Mouse (Mus musculus) heart, embryonic 14.5 days (tissue): Measurements from ENCODE around the gene Clec9a. TPM values are rescaled to one million over a fixed set of nuclear protein-coding genes. Genes with fewer than 3 reads are reported as not detected.
A peak's percentile ranks its signal among the peaks of the same experiment; 100 is the strongest.

ENCODE experiments used
- ATAC-seq: fragments of 200-750 bp; cut with Nextera tagmentation; 2 replicates; pipeline ENCODE4 v1.8.0; 2017; ENCODE audit warnings: low read depth, moderate TSS enrichment; ENCODE audit not compliant: insufficient number of reproducible peaks, insufficient read depth, low FRiP score
- H3K27ac ChIP-seq, 2 experiments: fragments of 200-500 bp in 1 of 2; fragments of 300-500 bp in 1 of 2; sonication (generic) in 1 of 2; replicated peaks in 1 of 2; 2 replicates each; pipeline ENCODE4 v1.5.1; 2012 to 2014; ENCODE audit warnings: low read depth in 2 of 2, low read length in 2 of 2, control low read depth in 1 of 2, mild to moderate bottlenecking in 1 of 2, mixed read lengths in 1 of 2; ENCODE audit not compliant: control insufficient read depth in 1 of 2, insufficient read depth in 1 of 2
- H3K27me3 ChIP-seq: fragments of 300-500 bp; sonication (generic); 2 replicates; pipeline ENCODE4 v1.6.1; 2014; ENCODE audit warnings: mild to moderate bottlenecking, low read length, control low read depth; ENCODE audit not compliant: control insufficient read depth, insufficient read depth
- H3K36me3 ChIP-seq: fragments of 300-500 bp; sonication (generic); 2 replicates; pipeline ENCODE4 v1.6.1; 2014; ENCODE audit warnings: mild to moderate bottlenecking, control low read depth, low read length, mixed read lengths; ENCODE audit not compliant: control insufficient read depth, insufficient read depth
- H3K4me1 ChIP-seq, 2 experiments: fragments of 200-500 bp in 1 of 2; fragments of 300-500 bp in 1 of 2; sonication (generic) in 1 of 2; 2 replicates each; pipeline ENCODE4 v1.6.1; 2012 to 2014; ENCODE audit warnings: low read length in 2 of 2, control low read depth in 1 of 2, mixed read lengths in 1 of 2; ENCODE audit not compliant: control insufficient read depth in 2 of 2, insufficient read depth in 2 of 2
- H3K4me2 ChIP-seq: fragments of 300-500 bp; sonication (generic); 2 replicates; pipeline ENCODE4 v1.6.1; 2014; ENCODE audit warnings: mild to moderate bottlenecking, low read length
- H3K4me3 ChIP-seq, 2 experiments: fragments of 200-500 bp in 1 of 2; fragments of 300-500 bp in 1 of 2; sonication (generic) in 1 of 2; 2 replicates each; pipeline ENCODE4 v1.5.1; 2012 to 2014; ENCODE audit warnings: low read length in 2 of 2, mild to moderate bottlenecking in 2 of 2, control low read depth in 1 of 2, low read depth in 1 of 2, moderate library complexity in 1 of 2; ENCODE audit not compliant: control insufficient read depth in 1 of 2, insufficient read depth in 1 of 2
- H3K9ac ChIP-seq: fragments of 300-500 bp; sonication (generic); 2 replicates; pipeline ENCODE4 v1.6.1; 2014; ENCODE audit warnings: mild to moderate bottlenecking, low read length
- H3K9me3 ChIP-seq: fragments of 300-500 bp; sonication (generic); 2 replicates; pipeline ENCODE4 v1.6.1; 2016; ENCODE audit warnings: low read length, control low read depth; ENCODE audit not compliant: control insufficient read depth
- WGBS: fragments of 180-500 bp; shearing (Covaris S2); extraction: QIAGEN DNeasy Blood & Tissue Kit; methylation state at CpG from one replicate; pipeline ENCODE4 v1.1.7; 2014; 5-methylcytosine and 5-hydroxymethylcytosine counted together
- polyA plus RNA-seq: library from polyadenylated mRNA; unstranded; fragments of >200 nt; fragmentation: Nextera tagmentation; extraction: Ambion mirVana; gene quantifications from 2 replicates; pipeline ENCODE4 v1.2.1, GENCODE M21; 2014

Clec9a gene
- 0.42 and 0.58 TPM in 2 replicates for polyA plus RNA-seq

DNA sequence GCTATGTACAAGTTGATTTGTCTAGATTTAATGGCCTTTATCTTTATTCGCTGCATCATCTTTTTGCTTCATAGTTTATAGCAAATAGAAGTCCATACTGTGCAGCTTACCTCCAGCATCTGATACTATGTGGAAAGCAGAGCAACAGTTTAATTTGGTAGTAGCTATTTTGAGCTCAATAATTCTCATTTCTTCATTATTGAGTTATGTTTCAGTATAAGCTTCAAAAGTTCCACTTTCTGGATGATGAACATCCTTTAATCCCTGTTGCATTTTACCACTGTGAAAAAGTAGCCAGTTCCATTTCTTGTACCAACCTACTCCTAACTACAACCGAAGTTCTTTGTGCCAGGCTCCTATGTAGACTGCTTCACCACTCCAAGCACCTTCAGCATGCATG lies at the start of gene Clec9a:
Clec9a (plus strand) TSS at position 301 of the 400 bp plus-strand sequence.
- no peak within 1 kb of the TSS for H3K4me3 ChIP-seq
- no peak for ATAC-seq
- no peak within 1 kb of the TSS for H3K9ac ChIP-seq
- no peak within 1 kb of the TSS for H3K4me2 ChIP-seq
- H3K36me3 ChIP-seq = no peaks in the 10 kb centered on the region
- no peaks in the 10 kb centered on the region for H3K9me3 ChIP-seq
- WGBS = 74% methylated on average over 2 of the region's 2 CpGs
- 0 out of 4 replicates have a peak within 1 kb of the TSS, but pooled peaks of 1 of the 2 experiments have one; percentile 48 for H3K27ac ChIP-seq
- H3K27me3 ChIP-seq = no peaks in the 10 kb centered on the region
- no peaks in the 10 kb centered on the region for H3K4me1 ChIP-seq

DNA sequence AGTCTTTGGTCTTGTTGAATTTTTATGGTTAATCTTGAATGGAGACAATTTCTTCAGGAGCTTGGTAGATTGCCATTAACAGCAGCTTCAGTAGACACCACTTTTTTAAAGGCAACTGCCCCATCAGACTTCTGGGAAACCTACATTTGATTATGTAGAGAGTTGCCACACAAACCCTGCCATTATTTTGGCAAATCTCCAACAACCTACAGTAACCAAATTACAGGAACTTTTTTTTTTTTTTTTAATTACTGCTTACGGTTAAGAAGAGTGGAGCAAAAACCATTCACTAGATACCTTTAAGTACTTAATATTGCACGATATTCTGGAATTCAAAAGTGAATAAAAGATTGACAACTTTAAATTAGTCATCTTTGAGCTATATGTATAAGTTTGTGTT lies 49.1 kb upstream of the Clec9a start:
- Histone ChIP-seq H3K9me3 (no peaks in the 10 kb centered on the region), H3K36me3 (no peaks in the 10 kb centered on the region), H3K27ac (no peak overlapping the region), H3K4me3 (no peak overlapping the region), H3K27me3 (no peaks in the 10 kb centered on the region), H3K4me1 (no peaks in the 10 kb centered on the region), H3K9ac (no peak overlapping the region), H3K4me2 (no peak overlapping the region)
- WGBS = 78% methylated on average over 2 of the region's 2 CpGs
- no peak for ATAC-seq

DNA sequence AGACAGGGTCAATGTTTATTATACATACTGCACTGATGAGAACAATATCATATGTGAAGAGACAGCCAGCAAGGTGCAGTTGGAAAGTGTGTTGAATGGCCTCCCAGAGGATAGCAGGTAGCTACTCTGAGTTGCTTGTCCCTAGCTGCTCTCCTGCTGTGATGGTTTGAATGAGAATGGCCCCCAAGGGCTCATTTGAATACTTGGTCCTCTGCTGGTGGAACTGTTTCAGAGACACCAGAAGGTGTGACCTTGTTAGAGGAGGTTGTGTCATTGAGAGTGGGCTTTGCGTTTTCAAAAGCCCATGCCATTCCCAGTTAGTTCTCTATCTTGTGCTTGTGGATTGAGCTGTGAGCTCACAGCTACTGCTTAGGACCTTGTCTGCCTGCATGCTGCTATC lies 44.7 kb upstream of the Clec9a start:
- 17% methylated on average over 1 of the region's 1 CpGs for WGBS
- no peak for ATAC-seq

DNA sequence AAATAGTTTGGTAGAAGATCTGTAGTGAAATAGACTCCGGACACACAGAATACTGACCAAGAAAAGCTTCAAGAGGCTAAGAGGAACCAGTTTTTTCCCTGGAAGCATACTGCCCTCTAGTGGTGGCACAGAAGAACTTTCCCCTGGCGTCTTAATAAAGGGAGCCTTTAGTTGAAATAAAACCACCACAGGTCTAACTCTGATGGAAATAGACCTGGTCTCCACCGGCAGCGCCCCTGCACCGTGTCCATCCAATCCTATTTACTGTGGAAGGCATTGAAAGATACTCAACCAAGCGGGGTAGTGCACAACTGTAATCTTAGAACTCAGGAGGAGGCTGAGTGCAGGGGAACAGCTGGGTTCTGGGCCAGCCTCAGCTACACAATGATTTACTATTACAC lies 42.7 kb upstream of the Clec9a start:
- Histone ChIP-seq H3K9me3 (no peaks in the 10 kb centered on the region), H3K27me3 (no peaks in the 10 kb centered on the region), H3K27ac (no peak overlapping the region), H3K4me2 (no peak overlapping the region), H3K36me3 (no peaks in the 10 kb centered on the region), H3K4me3 (no peak overlapping the region), H3K4me1 (no peaks in the 10 kb centered on the region), H3K9ac (no peak overlapping the region)
- WGBS = 19% methylated on average over 6 of the region's 6 CpGs
- ATAC-seq = no peak

More for the DNA sequence above, 44.7 kb upstream of the Clec9a start:
- Histone ChIP-seq H3K4me3 (no peak overlapping the region), H3K27ac (no peak overlapping the region), H3K4me2 (no peak overlapping the region), H3K27me3 (no peaks in the 10 kb centered on the region), H3K4me1 (no peaks in the 10 kb centered on the region), H3K9me3 (no peaks in the 10 kb centered on the region), H3K9ac (no peak overlapping the region), H3K36me3 (no peaks in the 10 kb centered on the region)

DNA sequence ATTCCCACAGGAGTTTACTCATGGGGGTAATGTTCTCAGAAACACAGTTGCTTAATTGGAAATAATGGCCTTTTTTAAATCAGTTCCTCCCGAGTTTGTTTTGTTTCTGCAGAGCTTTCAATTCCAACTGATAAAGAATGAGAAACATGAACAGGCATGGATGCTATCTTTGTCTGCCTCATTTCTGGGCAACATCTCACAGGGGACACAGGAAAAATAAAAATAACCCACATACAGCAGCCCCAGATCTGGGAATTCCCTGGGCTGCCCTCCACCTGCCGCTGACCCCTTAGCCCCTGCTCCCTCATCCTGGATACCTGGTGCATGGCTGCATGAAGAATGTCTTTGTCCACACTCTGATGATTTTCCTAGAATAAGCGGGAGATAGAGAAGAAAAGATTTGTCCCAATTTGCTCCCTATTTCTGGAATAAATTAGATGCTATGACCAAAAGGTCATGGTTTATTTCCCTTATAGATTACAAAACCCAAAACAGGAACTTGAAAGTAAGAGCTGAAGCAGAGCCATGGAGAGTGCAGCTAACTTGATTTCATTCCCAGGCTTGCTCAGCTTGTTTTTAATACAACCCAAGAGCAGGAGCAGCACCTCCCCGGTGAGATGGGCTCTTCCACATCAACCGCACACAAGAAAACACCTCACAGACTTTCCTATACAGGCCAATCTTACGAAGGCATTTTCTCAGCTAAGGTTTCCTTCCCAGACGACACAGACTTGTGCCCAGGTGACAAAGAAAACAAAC lies 39.1 kb upstream of the Clec9a start:
- no peaks in the 10 kb centered on the region for H3K27me3 ChIP-seq
- 0 out of 4 replicates have a peak, but pooled peaks cover 0 to 2% of the 10 kb centered on the region in 2 experiments for H3K4me1 ChIP-seq
- H3K4me3 ChIP-seq = no peak overlapping the region
- no peak overlapping the region for H3K27ac ChIP-seq
- WGBS = 48% methylated on average over 7 of the region's 7 CpGs
- no peak for ATAC-seq
- no peaks in the 10 kb centered on the region for H3K36me3 ChIP-seq
- H3K9me3 ChIP-seq = no peaks in the 10 kb centered on the region
- H3K4me2 ChIP-seq = no peak overlapping the region
- no peak overlapping the region for H3K9ac ChIP-seq

DNA sequence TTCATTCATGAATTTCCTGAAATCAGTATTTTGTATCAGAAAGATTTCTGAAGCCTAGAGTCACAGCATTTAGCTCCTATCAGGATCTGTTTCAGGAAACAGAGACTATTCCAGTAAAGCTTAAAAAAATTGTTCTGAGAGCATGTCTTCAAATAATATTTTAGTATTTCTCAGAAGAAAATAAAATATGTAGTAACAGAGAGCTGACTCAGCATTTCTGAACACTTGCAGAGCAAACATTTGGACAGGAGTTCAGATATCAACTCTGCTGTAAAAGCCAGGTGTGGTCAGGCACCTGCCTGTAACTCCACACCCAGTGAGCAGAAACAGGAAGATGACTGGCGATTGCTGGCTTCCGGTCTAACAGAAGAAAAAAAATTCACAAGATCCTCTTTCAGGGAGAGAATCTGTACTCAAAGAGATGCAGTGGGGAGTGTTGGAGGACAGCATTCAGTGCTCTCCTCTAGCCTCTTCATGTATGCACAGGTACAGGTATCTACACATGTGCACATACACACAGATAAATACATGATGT lies 33.7 kb upstream of the Clec9a start:
- ATAC-seq = no peak
- Histone ChIP-seq H3K4me3 (no peak overlapping the region), H3K4me1 (0 out of 4 replicates have a peak, but pooled peaks cover 0 to 2% of the 10 kb centered on the region in 2 experiments), H3K4me2 (no peak overlapping the region), H3K36me3 (no peaks in the 10 kb centered on the region), H3K9me3 (peaks cover 4% of the 10 kb centered on the region; the same call in 1 of the 2 replicates), H3K27me3 (no peaks in the 10 kb centered on the region), H3K9ac (no peak overlapping the region), H3K27ac (no peak overlapping the region)
- WGBS = 74% methylated on average over 2 of the region's 2 CpGs

DNA sequence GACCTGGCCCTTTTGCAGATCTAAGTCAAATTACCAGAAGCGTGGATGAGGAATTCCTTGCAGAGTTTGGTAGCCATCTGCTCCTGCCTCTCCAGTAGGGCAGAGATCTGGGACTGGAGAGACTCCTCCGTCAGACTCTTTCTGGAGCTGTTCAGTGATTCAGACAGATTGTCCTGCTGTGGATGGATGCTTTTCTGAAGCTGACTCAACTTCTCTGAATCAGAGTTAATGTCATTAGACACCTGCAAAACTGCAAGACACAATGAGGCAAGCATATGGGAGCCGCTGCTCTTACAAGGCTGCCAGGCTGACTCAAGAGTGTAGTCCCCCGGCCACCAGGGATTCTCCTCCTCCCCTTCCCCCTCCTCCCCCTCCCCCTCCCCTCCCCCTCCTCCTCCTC lies 28.2 kb upstream of the Clec9a start:
- no peak overlapping the region for H3K9ac ChIP-seq
- H3K27me3 ChIP-seq = no peaks in the 10 kb centered on the region
- no peak overlapping the region for H3K27ac ChIP-seq
- no peak overlapping the region for H3K4me3 ChIP-seq
- no peak for ATAC-seq
- H3K4me2 ChIP-seq = no peak overlapping the region
- no peaks in the 10 kb centered on the region for H3K36me3 ChIP-seq
- no peaks in the 10 kb centered on the region; a peak in 1 of 4 replicates for H3K4me1 ChIP-seq
- 72% methylated on average over 4 of the region's 4 CpGs for WGBS
- peaks cover 4% of the 10 kb centered on the region; the same call in 1 of the 2 replicates for H3K9me3 ChIP-seq
